Mouse (Mus musculus) adrenal gland, postnatal 36 days (tissue): ENCODE data around the gene Cpe. TPM values are rescaled to one million over a fixed set of nuclear protein-coding genes. Genes with fewer than 3 reads are reported as not detected.
A peak's percentile ranks its signal among the peaks of the same experiment; 100 is the strongest.

Experiments
- DNase-seq, 2 experiments: peaks; one replicate each; pipeline ENCODE4 v3.0.0; 2021; ENCODE audit warnings: mixed read lengths in 1 of 2
- total RNA-seq, 2 experiments: library from RNA; stranded (reverse); gene quantifications; 2 replicates each; pipeline ENCODE4 v1.2.3; 2021

The Cpe gene
- total RNA-seq, 2 experiments from 2014 or later = 731 to 943 TPM

DNA sequence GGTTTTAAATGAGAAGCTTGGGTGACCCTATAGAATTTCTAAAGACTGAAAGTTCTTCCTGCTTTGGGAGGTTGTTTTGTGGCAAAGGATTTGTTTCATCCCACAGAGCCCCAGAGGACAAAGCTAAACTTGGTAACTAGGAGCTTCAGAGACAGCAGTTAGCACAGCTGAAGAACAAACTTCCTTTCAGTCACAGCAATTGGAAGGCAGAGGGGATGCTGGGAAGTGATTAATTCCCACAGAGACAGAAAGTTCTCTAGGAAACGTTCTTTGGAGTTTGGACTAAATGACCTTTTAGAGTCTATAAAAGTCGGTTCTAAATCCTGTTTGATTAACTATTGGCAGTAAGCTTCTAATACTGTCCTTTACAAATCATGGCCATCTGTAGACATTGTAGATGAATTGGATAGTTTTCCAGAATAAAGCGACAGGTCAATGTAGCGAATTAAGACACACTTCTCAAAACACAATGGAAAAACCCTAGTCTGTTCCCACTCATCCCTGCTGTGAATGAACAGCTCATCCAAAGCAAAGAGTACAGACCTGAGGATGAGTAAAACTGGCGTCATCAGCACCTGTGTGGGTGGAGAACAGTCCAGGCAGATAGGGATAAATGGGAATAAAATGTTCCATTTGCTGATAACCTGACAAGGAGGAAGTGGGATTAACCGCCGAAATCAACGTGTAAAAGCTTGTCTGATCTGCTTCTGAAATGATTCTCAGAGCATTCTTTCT lies 58.6 kb downstream of the Cpe start:
- no peak for DNase-seq

DNA sequence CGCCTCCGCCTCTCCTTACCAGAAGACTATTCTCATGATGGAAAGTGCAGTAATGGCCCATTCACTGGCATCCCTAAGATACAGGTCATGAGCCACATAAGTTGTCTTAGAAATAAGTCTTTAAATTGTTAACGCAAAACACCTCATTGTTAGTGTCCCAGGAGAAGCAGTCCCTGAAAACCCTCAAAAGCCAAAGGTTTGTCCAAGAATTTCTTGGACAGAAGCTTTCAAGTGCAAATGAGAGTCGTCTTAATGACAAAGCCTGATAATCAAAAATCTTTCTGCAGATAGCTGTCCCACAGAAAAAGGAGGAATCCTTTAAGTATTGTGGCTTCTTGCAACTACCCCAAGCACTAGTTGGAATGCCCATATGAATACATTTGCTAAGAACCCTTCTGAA lies 60.7 kb downstream of the Cpe start:
- DNase-seq = no peak

DNA sequence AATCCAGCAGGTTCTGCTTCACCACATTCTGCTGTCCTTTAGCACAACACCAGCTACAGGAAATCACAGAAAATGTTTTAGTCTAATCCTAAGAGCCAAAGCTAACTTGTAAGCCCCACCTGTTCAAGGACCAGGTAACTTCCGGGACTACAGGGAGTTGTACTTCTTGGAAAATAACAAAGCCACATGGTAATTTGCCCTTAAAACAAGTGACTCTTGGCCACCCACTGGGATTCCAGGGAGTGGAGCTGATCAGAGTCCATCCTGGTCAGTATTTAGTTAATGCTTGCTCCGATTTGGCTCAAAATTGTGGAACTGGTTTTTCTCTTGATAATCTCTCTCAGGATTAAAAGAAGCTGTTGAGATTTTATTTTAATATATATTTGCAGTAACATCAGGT lies 61.1 kb downstream of the Cpe start:
- no peak for DNase-seq

DNA sequence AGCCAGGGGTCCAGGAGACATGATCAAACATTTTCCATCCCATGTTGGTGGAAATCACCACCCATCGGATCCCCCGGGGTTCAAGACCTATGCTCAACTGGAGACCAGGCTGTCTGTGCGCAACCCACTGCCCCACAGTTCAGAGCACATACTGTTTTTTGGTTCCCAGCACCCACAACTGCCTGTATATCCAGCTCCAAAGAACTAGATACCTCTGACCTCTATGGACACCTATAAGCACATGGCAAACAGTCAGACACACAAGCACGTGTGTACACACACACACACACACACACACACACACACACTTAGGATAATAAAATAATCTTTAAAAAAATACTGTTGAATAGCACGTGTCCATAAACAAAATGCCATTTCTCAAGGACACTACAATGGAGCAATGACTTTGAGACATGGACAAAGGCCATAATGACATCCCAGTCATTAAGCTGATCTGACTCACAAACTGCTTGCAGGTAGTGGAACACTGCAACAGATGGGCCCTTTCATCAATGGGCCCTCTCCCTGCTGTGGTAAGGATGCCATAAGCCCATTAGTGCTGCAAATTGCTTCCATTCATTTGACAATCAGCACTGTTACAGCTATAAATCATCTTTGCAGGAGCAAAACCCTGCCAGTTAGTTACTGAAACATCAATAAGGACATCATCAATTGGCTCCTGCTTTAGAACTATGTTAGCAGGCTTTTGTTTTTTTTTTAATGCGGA lies 63.7 kb downstream of the Cpe start:
- no peak for DNase-seq

- no peak for DNase-seq
These were observed 64.8 kb downstream of the Cpe start for GRCm38 (mm10) chr8:64628039-64628438.

DNA sequence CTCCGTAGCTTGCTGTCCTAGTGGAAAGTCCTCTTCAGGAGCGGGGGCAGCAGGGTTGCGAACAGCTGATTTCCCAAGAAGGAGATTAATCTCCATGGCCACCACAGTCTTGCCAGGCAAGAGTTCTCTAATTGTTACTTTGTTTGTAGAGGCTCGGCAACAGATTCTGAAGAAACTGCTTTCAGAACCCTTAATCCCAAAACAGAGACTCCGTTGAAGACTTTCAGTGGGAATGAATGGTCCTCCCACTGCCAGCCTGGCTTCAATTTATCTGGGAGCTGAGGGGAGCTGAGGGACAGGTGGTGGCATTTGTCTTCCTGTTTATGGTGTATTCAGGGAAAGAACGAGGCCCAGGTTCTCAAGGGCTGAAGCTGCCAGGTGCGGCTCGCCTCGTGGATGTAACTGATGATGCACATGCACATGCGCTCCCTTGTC lies 68.2 kb downstream of the Cpe start:
- DNase-seq = no peak

DNA sequence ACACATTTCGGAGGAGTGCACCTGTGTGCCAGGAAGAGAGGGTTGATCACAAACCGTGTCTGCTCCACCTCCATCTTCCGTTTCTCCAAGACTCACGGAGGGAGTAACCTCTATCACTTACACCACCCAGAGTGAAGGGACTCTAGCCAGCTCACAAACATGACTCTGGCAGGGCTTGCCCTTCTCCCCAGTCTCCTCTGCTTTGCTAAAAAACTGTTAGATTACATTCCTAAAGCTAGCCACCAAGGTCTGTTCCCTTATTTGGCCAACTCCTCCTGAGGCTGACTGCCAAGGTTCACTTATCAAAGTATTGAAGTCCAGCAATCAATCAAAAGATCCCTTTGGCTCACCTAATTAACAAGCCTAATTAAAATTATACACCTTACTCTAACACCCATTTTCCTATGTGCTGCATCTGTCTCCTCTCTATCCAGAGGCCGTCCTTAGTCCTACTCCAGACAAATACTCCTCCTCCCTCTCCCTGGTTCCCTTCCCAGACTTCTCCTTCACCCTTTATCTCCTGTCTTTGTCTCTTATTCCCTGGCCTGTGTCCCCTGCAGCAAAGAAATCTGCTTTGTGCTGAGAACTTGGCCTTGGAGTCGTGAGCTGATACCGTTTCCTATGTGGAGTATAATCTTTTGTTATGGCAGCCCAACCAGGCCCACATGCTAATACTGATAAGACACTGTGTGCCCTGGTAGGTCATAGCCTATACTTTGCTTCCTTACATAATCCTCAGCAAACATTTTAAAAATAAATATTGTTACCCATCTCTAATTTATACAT lies 72.3 kb downstream of the Cpe start:
- DNase-seq = peak; percentile 40 to 59

- DNase-seq = no peak
These were observed 73.2 kb downstream of the Cpe start for GRCm38 (mm10) chr8:64619661-64620060.

DNA sequence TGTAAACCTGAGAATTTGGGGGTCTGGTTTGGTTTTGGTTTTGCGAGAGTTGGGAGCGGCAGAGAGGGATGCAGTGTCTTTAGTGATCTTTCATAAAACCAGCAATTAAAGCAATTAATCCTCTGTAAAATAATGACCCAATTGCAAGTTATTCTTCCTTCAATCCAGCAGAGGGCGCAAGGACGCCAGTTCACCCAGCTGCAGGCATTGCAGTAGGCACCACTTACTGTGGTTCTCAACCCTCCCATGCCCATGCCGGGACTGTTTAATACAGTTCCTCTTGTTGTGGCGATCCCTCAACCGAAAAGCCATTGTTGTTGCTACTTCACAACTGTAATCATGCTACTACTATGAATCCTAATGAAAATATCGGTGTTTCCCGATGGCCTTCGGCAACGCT lies 74.2 kb downstream of the Cpe start:
- peak; percentile 61 to 70 for DNase-seq

DNA sequence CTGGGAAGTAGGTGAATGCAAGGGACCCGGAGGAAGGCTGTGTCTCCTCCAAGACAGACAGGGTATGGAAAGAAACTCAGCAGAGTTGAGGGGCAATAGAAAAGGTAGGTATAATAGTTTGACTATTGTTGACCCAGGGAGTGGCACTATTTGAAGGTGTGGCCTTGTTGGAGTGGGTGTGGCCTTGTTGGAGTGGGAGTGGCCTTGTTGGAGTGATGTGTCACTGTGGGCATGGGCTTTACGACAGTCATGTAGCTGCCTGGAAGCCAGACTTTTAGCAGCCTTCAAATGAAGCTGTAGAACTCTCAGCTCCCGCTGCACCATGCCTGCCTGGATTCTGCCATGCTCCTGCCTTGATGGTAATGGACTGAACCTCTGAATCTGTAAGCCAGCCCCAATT lies 76.3 kb downstream of the Cpe start:
- DNase-seq = peak in 1 of 2 experiments; percentile 28

DNA sequence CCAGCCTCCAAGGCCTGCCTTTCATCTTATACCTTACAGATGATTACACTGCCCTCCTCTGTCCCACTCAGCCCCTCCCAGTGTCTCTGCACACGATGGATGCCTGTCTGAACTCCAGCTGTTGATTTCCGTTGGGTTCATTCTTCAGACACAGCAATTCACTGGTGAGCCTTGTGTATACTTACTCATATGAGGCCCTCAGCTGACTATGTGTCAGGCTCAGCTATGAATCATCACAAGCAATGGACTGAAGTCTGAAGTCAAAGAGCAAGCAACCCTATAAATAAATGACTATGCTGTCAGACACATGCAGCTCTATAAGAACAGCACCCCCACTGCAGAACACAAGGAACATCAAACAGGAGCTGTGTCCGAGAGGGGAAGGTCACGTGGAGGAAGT lies 77.4 kb downstream of the Cpe start:
- DNase-seq = peak; percentile 41 to 48

- DNase-seq = no peak
These were observed 79.2 kb downstream of the Cpe start for GRCm38 (mm10) chr8:64613663-64614062.

- DNase-seq = no peak
These were observed 81.5 kb downstream of the Cpe start for GRCm38 (mm10) chr8:64611210-64611974.

DNA sequence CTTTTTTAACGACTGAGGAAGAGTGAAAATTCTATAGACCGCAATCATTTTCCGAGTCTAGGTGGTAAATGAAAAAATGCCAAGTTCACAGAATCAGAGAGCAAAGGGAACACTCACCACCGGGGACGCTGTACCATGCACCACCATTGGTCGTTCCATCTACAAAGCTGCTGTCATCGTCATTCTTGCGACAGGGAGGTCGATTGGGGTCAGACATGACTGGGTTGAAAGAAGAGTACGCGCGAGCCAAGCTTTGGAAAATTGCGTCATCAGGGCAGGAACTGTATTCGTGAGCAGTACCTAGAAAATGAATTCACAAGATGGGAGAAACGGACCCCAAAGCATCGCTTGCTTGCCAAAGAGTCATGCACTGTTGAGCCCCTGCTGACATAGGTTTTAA lies 83.9 kb downstream of the Cpe start:
- peak in 1 of 2 experiments; percentile 64 for DNase-seq

DNA sequence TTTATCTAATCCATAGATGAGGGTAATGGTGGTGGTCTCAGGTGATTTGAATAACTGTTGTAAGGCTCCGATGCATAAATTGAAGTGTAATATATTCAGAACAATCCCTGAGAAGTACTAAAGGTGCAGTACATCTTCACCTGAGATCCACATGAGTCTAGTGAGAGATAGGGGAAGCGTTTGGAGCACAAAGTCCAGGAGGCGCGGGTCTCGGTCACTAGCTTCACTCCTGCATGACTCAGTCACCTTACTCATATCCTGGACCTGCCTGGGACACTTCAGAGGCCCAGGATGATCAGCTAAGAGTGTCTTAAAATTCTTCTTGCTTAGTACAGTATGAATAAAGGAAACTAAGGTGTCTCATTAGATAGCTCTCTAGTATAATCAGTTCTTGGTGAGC lies 86.8 kb downstream of the Cpe start:
- no peak for DNase-seq

- no peak for DNase-seq
These were observed 94.6 kb downstream of the Cpe start for GRCm38 (mm10) chr8:64598206-64598605.

- DNase-seq = peak; percentile 78 to 82
These were observed 95.5 kb downstream of the Cpe start for GRCm38 (mm10) chr8:64597042-64597970.

- DNase-seq = no peak
These were observed 96.5 kb downstream of the Cpe start for GRCm38 (mm10) chr8:64596396-64596795.

GRCm38 (mm10) chr8:64590456-64590855 lies 102.4 kb downstream of the Cpe start:
- DNase-seq = no peak

DNA sequence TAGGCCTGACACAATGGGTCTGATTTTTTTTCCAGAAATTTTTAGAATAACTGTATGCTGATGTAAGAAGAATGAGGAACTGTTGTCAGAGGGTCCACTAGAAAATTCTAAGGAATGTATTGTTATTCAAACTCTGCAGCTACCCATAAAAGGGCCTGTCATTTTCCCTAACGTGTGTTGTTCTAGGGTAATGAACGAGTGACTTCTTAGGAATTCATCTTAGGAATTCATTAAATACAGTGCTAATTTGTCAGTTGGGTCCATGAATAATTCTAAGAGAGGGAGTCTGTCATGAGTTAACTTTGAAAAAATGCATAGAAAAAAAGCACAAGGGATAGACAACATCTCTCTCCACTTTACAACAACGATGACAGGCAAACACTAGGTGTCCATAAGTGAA lies 110.0 kb downstream of the Cpe start:
- DNase-seq = no peak

GRCm38 (mm10) chr8:64578221-64578620 lies 114.6 kb downstream of the Cpe start:
- no peak for DNase-seq
